Mouse (Mus musculus) spleen, adult 2 months (tissue): ENCODE measurements at regions not wholly inside any gene's neighbourhood (a gene's known extent, or its start where the extent isn't known, plus 50 kb on each side); places are given as distances from the start of the nearest gene placed in this dataset.

ENCODE experiments used
- CTCF ChIP-seq: fragments of 200-500 bp; IDR thresholded peaks from 2 replicates; pipeline ENCODE4 v1.5.1; 2011; ENCODE audit warnings: mild to moderate bottlenecking, inconsistent platforms; ENCODE audit not compliant: insufficient read depth, insufficient read length, insufficient replicate concordance; ENCODE audit errors: extremely low read depth
- POLR2A ChIP-seq: fragments of 200-500 bp; IDR thresholded peaks from 2 replicates; pipeline ENCODE4 v1.6.1; 2011; ENCODE audit warnings: low read depth, low read length, inconsistent platforms

GRCm38 (mm10) chr9:113587260-113587659 lies 120.8 kb downstream of the Pdcd6ip start:
- TF ChIP-seq POLR2A, result no peak
- no peak for TF ChIP-seq CTCF
